Mouse (Mus musculus): ENCODE results near the gene Pclaf. TPM values are rescaled to one million over a fixed set of nuclear protein-coding genes. Genes with fewer than 3 reads are reported as not detected.

The Pclaf gene
- under 1 TPM; 0.44 to 0.79 TPM for total RNA-seq (2021)
- long read RNA-seq, experiment 1, partial matches to known transcripts: 0 of 4 reads
- long read RNA-seq, experiment 1, other reads (novel, unspliced or antisense): 1 of 4 reads
- long read RNA-seq, experiment 2, partial matches to known transcripts: 0 of 1 reads
- long read RNA-seq, experiment 2, other reads (novel, unspliced or antisense): 0 of 1 reads

DNA sequence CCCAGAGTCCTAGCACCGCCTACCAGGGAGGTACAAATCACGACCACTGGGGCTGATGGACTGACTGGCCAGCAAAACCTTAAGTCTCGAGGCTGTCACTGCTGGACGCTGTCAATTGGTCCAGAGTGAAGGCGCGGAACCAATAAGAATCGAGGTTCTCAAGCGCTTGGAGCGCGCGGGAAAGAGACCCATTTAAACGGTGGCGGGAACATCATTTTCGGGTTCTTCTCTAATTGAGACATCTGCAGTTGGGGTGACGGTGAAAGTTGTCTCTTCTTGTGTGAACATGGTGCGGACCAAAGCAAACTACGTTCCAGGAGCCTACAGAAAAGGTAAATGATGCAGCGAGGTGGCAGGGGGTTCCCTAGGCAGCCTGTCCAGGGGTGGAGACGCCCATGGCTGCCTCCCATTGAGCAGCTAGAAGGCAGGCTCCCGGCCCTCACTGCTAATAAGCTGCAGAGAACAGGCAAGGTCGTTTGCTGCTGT is at the start of gene Pclaf:
Pclaf (plus strand) TSS at position 95 of the 486 bp plus-strand sequence.
- intact Hi-C loops (cut with DNase I): no loop called here
- DNase-seq: peak; percentile 41 to 51

DNA sequence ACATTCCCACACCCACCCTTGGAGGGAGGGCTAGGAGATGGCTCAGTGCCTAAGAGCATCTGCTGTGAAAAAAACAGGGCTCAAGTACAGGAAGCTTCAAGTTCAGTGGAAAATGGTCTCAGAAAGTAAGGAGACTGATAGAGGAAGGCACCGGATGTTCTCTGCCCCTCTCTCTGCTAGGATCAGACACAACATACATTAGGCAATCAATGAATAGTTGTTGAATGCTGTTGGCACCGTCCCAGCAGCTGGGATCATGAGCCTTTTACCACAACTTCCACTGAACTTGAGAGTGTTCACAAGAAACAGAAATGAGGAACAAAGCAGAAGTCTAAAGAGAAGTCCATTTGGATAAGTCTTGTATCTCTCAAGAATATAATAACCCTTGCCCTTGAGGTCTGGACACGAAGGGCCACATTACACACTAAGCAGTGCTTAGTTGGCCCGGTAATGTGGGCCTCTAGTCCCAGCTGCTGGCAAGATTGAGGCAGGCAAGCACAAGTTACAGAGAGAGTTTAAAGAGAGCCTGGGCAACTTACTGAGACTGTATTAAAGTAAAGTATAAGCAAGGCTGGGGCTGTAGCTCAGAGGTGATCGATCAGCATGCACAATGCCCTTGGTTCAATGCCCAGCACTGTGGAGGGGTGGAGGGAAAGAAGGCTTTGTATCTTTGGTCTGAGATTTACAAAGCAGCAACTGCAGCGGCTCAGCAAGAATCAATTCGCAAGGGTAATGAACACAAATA is 45.4 kb upstream of the Pclaf start:
- DNase-seq: no peak
- intact Hi-C loops (cut with DNase I): loop anchor here (5.0 kb wide), 1 partner anchor 242 kb away; no protein-coding TSS in a partner anchor

DNA sequence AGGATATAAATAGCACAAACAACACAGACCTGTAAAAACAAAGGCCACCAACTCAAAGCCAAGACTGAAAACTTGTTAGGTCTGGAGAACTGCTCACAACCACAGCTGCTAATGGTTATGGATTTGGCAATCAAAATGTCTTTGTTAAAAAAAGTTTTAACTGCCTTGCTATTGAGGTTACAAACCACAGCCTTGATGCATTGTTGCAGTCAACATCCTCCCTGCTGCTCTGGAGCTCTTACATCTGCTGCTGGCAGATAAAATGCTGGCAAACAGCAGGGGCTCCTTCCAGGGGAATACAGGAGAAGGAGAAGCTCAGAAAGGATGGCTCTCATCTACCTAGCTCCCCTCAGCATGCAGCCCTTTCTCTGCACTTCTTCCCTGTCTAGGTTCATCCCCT is 41.9 kb upstream of the Pclaf start:
- intact Hi-C loops (cut with DNase I): loop anchor here (5.0 kb wide), 1 partner anchor 246 kb away; no protein-coding TSS in a partner anchor
- DNase-seq: no peak

DNA sequence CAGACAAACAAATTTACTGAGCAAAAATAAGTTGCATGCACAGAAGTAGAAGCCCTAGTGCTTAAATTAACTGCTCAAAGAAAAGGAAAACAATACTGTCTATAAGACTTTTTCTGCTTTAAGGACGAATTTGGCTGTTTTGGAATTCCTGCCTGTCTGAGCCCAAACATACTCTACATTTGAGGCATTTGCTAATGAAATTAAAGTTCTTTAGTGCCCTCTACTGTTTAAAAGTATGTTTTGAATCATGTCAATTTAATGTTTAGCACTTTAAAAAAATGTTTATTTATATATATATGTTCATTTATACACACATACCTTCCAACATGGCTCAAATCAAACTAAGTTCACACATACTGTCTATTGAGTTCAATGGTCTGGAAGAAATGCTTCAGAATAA is 39.8 kb upstream of the Pclaf start:
- DNase-seq: no peak
- intact Hi-C loops (cut with DNase I): no loop called here

DNA sequence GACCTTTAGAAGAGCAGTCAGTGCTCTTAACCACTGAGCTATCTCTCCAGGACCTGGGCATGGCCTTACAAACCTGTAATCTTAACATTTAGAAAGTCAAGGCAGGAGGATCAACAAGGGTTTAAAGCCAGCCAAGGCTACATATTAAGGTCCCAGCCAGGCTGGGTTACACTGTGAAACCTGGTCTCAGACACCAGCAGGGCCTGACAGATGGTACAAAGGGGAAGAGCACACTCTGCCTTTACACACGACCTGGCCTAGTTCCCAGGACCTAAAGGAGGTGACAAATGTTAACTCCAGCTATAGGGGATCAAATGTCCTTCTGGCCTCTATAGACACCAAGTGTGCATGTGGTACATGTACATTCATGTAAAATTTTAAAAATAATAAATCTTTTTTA is 30.4 kb upstream of the Pclaf start:
- intact Hi-C loops (cut with DNase I): no loop called here
- no peak for DNase-seq

DNA sequence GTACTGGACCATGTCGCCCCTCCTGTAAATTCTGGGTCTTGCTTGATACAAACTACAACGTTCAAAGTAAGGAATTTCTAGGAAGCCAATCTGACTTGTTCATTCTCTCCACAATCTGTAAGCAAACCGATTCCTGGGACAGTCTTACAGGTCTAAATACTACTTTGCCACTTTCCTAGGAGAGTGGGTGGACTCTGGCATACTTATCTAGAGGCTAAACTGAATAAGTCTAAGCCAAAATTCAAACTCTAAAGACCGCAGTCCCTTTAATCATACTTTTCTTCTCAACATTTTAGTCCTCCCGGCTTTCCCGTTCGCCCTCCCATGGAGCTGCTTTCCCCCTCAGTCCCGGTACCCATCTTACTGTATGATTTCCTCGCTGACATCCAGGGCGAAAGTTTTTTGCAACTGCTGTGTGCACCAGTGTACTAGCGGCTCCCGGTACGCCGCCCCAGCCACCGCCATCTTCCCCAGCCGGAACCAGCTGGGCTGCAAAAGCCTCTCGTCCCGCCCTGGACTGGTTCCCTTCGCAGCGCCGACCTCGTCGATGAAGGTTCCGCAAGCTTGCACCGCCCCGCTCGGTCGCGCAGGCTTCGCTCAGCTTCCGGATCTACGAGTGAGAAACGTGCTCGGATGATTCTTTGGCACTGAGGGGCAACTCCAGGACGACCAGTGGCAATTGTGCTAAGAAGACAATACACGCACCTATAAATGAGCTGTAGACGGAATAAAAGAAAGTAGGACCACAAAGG is 5.3 kb upstream of the Pclaf start:
- intact Hi-C loops (cut with DNase I): no loop called here
- DNase-seq: peak; percentile 83 to 87

DNA sequence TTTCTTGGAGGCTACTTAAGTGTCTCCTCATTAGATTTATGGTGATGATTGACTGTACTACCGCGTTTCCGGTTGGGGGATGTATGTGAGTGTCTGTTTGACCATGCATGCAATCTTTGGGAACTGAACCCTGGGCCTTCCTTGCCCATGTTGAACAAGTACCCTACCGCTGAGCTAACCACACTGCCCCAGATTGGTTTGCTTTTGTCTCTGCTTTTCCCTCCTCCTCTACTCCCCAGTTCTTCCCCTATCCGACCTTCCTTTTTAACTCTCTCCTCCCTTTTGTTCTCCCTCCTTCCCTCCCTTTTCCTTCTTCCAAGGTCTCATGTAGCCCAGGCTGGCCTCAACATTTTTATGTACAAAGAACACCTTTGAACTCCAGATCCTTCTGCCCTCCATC is 1.1 kb downstream of the Pclaf start:
- intact Hi-C loops (cut with DNase I): no loop called here
- DNase-seq: no peak

DNA sequence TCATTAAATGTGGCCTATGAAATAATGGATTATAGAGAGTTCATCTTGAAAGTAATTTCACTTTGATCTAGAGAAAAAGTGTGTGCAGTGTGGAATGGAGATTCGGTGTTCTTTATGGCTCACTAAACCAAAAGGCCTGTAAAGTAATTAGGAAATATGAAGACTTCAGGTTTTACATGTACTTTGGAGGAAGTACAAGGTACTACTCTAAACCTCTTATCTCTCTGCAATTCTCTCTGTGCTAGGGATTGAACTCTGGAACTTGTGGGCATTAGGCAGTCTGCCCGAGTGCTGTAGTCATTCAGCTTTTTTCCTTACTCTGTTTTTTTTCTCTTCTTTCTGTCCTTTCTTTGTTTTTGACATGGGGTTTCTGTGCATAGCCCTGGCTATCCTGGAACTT is 6.9 kb downstream of the Pclaf start:
- intact Hi-C loops (cut with DNase I): no loop called here
- DNase-seq: no peak

DNA sequence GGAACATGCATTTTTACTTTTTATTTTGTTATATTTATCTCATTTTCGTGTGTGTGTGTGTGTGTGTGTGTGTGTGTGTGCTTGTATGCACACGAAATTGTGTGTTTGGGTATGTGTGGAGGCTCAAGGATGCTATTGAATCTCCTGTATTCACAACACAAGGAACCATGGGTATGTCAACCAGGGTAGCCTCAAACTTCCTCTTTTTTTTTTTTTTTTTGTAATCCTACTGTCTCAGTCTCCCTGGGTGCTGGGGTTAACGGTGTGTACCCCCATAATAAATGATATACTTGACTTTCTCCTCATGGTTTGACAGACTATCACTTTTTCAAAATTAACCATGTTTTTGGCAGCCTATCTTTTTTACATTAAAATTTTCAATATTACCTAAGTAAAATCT is 12.8 kb downstream of the Pclaf start:
- intact Hi-C loops (cut with DNase I): no loop called here
- DNase-seq: no peak

DNA sequence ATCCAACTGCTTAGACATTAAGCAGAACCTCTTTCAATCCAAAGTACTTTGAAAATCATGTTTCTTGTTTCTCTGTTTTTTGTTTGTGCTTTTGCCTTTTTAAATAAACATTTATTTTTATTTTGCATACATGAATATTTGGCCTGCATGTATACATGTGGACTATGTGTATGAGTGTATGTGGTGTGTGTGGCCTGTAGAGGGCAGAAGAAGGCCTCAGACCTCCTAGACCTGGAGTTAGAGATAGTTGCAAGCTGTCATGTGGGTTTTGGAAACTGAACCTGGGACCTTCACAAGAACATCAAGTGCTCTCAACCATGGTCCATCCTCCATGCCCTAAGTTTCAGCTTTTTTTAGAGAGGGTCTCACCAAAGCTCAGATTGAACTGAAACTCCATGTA is 13.4 kb downstream of the Pclaf start:
- intact Hi-C loops (cut with DNase I): no loop called here
- DNase-seq: no peak

DNA sequence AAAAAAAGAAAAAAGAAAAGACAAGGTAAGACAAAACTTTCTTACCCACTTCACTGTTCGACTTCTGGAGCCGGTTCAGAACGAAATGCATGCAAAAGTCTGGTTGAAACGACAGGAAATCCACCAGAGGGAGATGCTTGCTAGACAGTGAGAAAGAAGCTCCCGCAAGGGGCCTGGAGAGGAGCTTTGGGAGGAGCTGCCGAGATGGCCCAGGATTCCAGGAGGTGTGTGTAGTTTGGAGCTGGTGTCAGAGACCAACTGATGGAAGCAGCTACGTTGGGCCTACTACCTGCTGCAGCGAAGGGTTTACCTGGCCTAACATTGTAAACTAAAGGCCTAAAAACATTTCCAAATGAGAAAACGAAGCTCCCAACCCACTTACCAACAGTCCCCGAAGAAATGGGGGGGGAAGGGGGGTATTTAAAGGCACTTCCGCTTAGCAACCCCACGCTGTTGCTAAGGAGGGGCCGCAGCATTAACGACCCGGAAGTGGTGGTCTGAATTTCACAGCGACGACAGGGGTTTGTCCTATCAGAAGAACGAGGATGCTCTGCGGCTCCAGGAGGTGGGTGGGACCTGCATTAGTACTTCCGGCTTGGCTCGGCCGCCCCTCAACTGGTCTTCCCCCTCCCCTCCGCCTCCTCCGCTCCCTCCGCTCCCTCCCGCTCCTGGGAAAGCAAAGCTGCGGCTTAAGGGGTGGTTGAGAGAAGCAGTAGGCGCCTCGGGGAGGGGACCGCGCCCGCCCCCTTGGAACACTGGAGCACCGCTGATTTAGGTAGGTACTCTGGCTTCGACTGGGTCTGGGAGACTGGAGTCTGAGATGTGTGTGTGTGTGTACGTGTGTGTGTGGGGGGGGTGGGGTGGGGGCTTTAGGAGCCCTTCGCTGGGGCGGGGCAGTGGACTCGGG is 18.6 kb downstream of the Pclaf start, which contains the start of the genes Trip4 and Csnk1g1:
Trip4 (minus strand) TSS at position 401 of the 907 bp plus-strand sequence.
Csnk1g1 (plus strand) TSS at position 531 of the 907 bp plus-strand sequence.
- peak; percentile 88 to 93 for DNase-seq
- intact Hi-C loops (cut with DNase I): loop anchor here (2.0 kb wide), 1 partner anchor 96 kb away; no protein-coding TSS in a partner anchor

DNA sequence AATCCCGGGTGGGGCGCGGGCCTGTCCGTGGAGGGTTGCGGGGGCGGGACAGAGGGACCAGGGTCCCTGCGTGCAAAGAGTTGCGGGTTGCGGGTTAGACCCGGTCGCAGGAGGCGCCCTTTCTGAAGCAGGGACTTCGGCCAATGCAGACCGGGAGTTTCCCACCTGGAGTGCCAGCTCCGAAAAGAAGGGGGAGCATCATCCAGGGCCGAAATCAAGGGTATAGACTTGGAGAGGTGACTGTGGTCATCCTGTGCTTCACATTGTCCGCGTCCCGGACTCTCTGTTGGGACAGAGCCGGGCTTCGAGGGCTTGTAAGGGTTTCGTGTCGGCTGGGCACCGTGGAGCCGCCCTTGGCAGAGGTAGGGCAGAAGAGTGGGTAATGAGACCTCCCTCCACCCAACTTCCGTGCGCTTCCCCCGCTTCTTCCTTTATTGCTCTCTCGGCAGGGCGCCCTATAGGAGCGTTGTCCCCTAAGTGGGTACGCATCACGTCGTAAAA is 19.3 kb downstream of the Pclaf start:
- DNase-seq: peak in 1 of 2 experiments; percentile 17
- intact Hi-C loops (cut with DNase I): loop anchor here (2.0 kb wide), 1 partner anchor 95 kb away; no protein-coding TSS in a partner anchor

DNA sequence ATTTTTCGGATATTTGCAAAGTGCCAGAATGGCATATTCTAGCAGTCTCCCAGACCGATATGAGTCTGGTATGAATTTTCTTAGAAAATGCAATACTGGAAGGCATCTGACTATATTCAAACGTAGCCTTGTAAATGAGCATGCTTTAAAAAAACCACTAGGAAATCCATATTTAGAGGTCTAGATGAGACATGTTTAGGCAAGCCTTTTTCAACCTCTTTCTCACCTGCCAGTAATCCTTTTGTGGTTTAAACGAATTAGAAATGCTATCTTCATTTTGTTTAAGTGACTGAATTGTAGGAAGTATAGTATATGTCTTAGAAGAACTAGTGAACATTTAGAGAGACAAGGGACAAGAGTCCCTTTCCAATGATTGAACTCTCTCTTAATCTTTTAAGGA is 19.8 kb downstream of the Pclaf start:
- intact Hi-C loops (cut with DNase I): loop anchor here (2.0 to 5.0 kb wide), 2 partner anchors 47 to 95 kb away; no protein-coding TSS in a partner anchor
- DNase-seq: no peak

DNA sequence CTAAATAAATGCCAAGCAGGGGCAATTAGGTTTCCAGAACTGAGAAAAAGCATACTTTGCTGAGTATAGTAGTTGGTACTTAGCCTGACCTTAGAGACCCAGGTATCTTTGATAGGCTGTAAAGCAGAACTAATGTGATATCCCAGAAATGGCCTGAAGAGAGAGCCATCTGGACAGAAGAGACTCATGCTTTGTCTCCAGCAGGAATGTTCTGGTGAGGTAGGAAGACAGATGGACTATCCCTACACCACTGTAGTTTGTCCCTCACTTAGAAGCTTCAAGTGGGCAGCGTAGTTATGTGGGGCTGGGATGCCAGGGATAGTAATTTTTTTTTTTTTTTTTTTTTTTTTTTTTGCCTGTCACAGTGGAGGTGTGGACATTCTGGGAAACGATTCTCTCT is 23.9 kb downstream of the Pclaf start:
- intact Hi-C loops (cut with DNase I): loop anchor here (5.0 kb wide), 1 partner anchor 43 kb away; no protein-coding TSS in a partner anchor
- no peak for DNase-seq

DNA sequence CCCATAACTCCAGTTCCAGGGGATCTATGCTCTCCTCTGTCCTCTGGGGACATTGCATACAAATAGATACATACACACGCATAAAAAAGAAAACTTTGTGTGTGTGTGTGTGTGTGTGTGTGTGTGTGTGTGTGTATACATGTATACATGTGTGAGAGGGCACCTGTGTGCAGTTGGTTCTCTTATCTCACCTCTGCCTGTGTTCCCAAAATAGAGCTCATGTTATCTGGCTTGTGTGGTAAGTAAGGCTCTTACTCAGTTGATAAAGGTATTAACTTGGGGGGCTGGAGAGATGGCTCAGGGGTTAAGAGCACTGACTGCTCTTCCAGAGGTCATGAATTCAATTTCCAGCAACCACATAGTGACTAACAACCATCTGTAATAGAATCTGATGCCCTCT is 27.0 kb downstream of the Pclaf start:
- DNase-seq: no peak
- intact Hi-C loops (cut with DNase I): no loop called here

DNA sequence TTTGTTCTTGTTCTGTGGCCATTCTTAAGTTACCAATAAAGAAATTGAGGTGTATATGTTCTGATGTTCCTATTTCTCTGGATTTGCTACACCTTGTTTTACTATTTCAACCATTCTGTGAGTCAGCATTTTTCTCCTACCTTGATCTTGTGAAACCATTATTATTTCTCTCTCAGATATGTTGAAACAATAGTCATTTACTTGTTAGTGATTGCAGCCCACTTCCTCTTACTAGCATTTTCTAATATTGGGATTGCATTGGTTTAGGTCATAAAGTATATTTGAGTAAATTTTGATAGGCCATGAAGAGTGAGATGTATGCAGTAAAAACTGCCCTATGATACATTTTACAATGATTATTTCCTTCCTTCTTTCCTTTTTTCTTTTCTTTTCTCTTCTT is 38.4 kb downstream of the Pclaf start:
- intact Hi-C loops (cut with DNase I): no loop called here
- DNase-seq: no peak

DNA sequence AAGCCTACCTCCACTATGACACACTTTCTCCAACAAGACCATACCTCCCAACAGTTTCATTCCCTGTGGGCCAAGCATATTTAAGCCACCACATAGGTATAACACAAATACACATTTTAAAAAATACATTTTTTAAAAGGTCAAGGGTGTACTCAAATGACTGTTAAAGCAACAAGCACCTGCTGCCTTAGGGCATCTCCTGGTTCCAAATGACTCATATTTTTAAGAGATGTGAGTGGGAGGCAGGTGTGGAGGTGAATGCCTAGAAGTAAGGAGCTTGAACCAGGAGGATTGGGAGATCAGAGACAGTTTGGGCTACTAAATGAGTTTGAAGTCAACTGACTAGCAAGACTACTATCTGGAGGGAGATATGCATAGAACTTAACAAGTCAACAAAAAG is 39.8 kb downstream of the Pclaf start:
- intact Hi-C loops (cut with DNase I): no loop called here
- no peak for DNase-seq

DNA sequence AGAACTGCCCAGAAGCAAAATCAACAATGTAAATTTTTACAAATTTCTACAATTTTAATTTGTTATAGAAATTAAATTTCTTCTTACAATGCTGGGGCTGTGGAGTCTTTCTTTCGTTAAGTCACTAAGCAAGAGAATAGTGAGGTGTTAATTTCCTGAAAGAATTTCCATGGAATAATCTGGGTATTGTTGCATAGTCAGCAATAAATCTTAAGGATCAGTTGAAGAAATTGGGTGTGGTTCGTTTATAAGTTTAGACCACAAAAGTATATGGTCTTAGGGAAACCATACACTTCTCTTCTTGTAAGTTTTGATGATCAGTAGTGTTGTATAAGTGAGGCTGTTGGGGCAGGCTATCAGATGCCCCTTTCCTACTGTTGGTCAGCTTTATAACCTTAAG is 47.5 kb downstream of the Pclaf start:
- intact Hi-C loops (cut with DNase I): no loop called here
- DNase-seq: no peak

DNA sequence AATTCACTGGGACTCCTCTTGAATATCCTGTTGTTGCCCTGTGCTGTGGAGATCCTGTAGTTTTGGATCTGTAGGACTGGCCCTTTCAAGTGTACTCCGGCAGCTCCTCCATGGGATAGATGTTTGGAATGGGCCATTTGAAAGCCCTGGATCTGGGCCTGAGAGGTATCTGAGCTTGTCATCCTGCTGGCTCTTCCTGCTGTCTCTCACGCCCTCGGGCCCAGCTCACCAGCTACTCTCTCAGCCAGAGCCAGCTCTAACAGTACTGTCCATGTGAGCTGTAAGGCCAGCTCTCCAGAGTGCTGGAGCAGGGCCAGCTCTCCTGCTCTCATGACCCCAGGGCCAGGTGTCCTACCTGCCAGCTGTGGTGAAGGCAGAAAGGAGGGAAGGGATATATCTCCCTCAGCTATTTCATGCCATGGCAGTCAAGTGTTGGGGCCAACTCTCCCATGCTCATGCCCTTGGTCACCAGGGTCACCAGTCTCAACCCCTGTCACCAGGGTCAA is 61.1 kb downstream of the Pclaf start:
- DNase-seq: no peak
- intact Hi-C loops (cut with DNase I): no loop called here

Measured in gastrocnemius, postnatal 36 days (tissue).